Mouse (Mus musculus) hindbrain, embryonic 16.5 days (tissue): ENCODE measurements around the gene Flywch2. TPM values are rescaled to one million over a fixed set of nuclear protein-coding genes. Genes with fewer than 3 reads are reported as not detected.

Experiments
- ATAC-seq: fragments of 200-750 bp; cut with Nextera tagmentation; 2 replicates; pipeline ENCODE4 v1.8.0; 2017; ENCODE audit warnings: moderate TSS enrichment, moderate library complexity
- H3K27ac ChIP-seq: fragments of 300-500 bp; sonication (generic); 2 replicates; pipeline ENCODE4 v1.5.1; 2014; ENCODE audit warnings: low read depth, mild to moderate bottlenecking, control low read depth, low read length, moderate library complexity
- H3K27me3 ChIP-seq: fragments of 300-500 bp; sonication (generic); replicated peaks from 2 replicates; pipeline ENCODE4 v1.6.1; 2014; ENCODE audit warnings: low read length; ENCODE audit not compliant: control insufficient read depth, insufficient read depth
- H3K36me3 ChIP-seq: fragments of 300-500 bp; sonication (generic); 2 replicates; pipeline ENCODE4 v1.6.1; 2014; ENCODE audit warnings: mild to moderate bottlenecking, low read length, moderate library complexity, mixed read lengths; ENCODE audit not compliant: control insufficient read depth, insufficient read depth
- H3K4me1 ChIP-seq: fragments of 300-500 bp; sonication (generic); 2 replicates; pipeline ENCODE4 v1.6.1; 2014; ENCODE audit warnings: low read depth, low read length; ENCODE audit not compliant: control insufficient read depth, insufficient read depth
- H3K4me2 ChIP-seq: fragments of 300-500 bp; sonication (generic); 2 replicates; pipeline ENCODE4 v1.6.1; 2014; ENCODE audit warnings: mild to moderate bottlenecking, low read length, control low read depth, moderate library complexity
- H3K4me3 ChIP-seq: fragments of 300-500 bp; sonication (generic); 2 replicates; pipeline ENCODE4 v1.5.1; 2014; ENCODE audit warnings: mild to moderate bottlenecking, low read length, control low read depth, moderate library complexity
- H3K9ac ChIP-seq: fragments of 300-500 bp; sonication (generic); 2 replicates; pipeline ENCODE4 v1.6.1; 2014; ENCODE audit warnings: low read depth, mild to moderate bottlenecking, control low read depth, low read length, moderate library complexity
- H3K9me3 ChIP-seq: fragments of 300-500 bp; sonication (generic); 2 replicates; pipeline ENCODE4 v1.6.1; 2014; ENCODE audit warnings: mild to moderate bottlenecking, low read length, moderate library complexity; ENCODE audit not compliant: control insufficient read depth
- WGBS: fragments of 180-500 bp; shearing (Covaris S2); extraction: QIAGEN DNeasy Blood & Tissue Kit; methylation state at CpG from one replicate; pipeline ENCODE4 v1.1.7; 2014; 5-methylcytosine and 5-hydroxymethylcytosine counted together
- polyA plus RNA-seq: library from polyadenylated mRNA; unstranded; fragments of >200 nt; fragmentation: Nextera tagmentation; extraction: Ambion mirVana; gene quantifications from 2 replicates; pipeline ENCODE4 v1.2.1, GENCODE M21; 2015

Flywch2 gene
- polyA plus RNA-seq, 1 experiment from 2014 or later, result 86.2 TPM

GRCm38 (mm10) chr17:23820731-23821130, 34.9 kb upstream of the Flywch2 start:
- no peak overlapping the region for H3K4me2 ChIP-seq
- no peaks in the 10 kb centered on the region for H3K27me3 ChIP-seq
- peaks cover 87% of the 10 kb centered on the region for H3K36me3 ChIP-seq
- H3K4me3 ChIP-seq, result no peak overlapping the region
- H3K9ac ChIP-seq, result no peak overlapping the region
- peaks cover 23% of the 10 kb centered on the region for H3K9me3 ChIP-seq
- no peak for ATAC-seq
- WGBS, result 95% methylated on average over 5 of the region's 5 CpGs
- H3K4me1 ChIP-seq, result no peaks in the 10 kb centered on the region
- H3K27ac ChIP-seq, result no peak overlapping the region

GRCm38 (mm10) chr17:23819235-23819634, 33.4 kb upstream of the Flywch2 start:
- Histone ChIP-seq H3K27ac (no peak overlapping the region), H3K4me2 (no peak overlapping the region), H3K9ac (no peak overlapping the region), H3K36me3 (peaks cover 87% of the 10 kb centered on the region), H3K9me3 (peaks cover 25% of the 10 kb centered on the region), H3K27me3 (no peaks in the 10 kb centered on the region), H3K4me1 (no peaks in the 10 kb centered on the region), H3K4me3 (no peak overlapping the region)
- WGBS, result 98% methylated on average over 25 of the region's 25 CpGs
- ATAC-seq, result no peak

GRCm38 (mm10) chr17:23818579-23818978, 32.7 kb upstream of the Flywch2 start:
- no peak overlapping the region for H3K9ac ChIP-seq
- H3K27me3 ChIP-seq, result no peaks in the 10 kb centered on the region
- H3K4me2 ChIP-seq, result no peak overlapping the region
- H3K4me1 ChIP-seq, result no peaks in the 10 kb centered on the region
- H3K4me3 ChIP-seq, result no peak overlapping the region
- H3K9me3 ChIP-seq, result peaks cover 25% of the 10 kb centered on the region
- no peak overlapping the region for H3K27ac ChIP-seq
- H3K36me3 ChIP-seq, result peaks cover 88% of the 10 kb centered on the region
- 97% methylated on average over 8 of the region's 8 CpGs for WGBS
- ATAC-seq, result no peak

- Histone ChIP-seq H3K4me3 (no peak overlapping the region), H3K27me3 (no peaks in the 10 kb centered on the region), H3K9me3 (peaks cover 25% of the 10 kb centered on the region), H3K4me1 (no peaks in the 10 kb centered on the region), H3K36me3 (peaks cover 86% of the 10 kb centered on the region), H3K4me2 (no peak overlapping the region), H3K9ac (no peak overlapping the region), H3K27ac (no peak overlapping the region)
- 97% methylated on average over 16 of the region's 16 CpGs for WGBS
- ATAC-seq, result no peak
These were observed 29.8 kb upstream of the Flywch2 start for GRCm38 (mm10) chr17:23815641-23816040.

- ATAC-seq, result no peak
- Histone ChIP-seq H3K4me1 (peaks cover 31% of the 10 kb centered on the region), H3K27ac (no peak overlapping the region), H3K9me3 (no peaks in the 10 kb centered on the region), H3K9ac (no peak overlapping the region), H3K4me3 (no peak overlapping the region), H3K4me2 (no peak overlapping the region), H3K27me3 (no peaks in the 10 kb centered on the region), H3K36me3 (peaks cover 38% of the 10 kb centered on the region)
- WGBS, result 89% methylated on average over 3 of the region's 3 CpGs
These were observed 22.0 kb upstream of the Flywch2 start for GRCm38 (mm10) chr17:23807918-23808317.

GRCm38 (mm10) chr17:23806867-23807266, 21.0 kb upstream of the Flywch2 start:
- H3K9me3 ChIP-seq, result no peaks in the 10 kb centered on the region
- WGBS, result 78% methylated on average over 25 of the region's 25 CpGs
- H3K4me2 ChIP-seq, result peak overlapping the region; percentile 13; the same call in 1 of the 2 replicates
- no peak for ATAC-seq
- peaks cover 30% of the 10 kb centered on the region for H3K36me3 ChIP-seq
- peaks cover 31% of the 10 kb centered on the region for H3K4me1 ChIP-seq
- H3K9ac ChIP-seq, result 0 out of 2 replicates have a peak overlapping the region, but pooled peaks have one; percentile 5
- no peaks in the 10 kb centered on the region for H3K27me3 ChIP-seq
- H3K4me3 ChIP-seq, result no peak overlapping the region
- H3K27ac ChIP-seq, result no peak overlapping the region

GRCm38 (mm10) chr17:23804426-23805085, 18.7 kb upstream of the Flywch2 start:
- Histone ChIP-seq H3K4me3 (peak overlapping the region; percentile 63), H3K27ac (no peak overlapping the region; the same call in 1 of the 2 replicates), H3K27me3 (no peaks in the 10 kb centered on the region), H3K36me3 (peaks cover 9% of the 10 kb centered on the region), H3K9ac (peak overlapping the region; percentile 81), H3K9me3 (no peaks in the 10 kb centered on the region), H3K4me2 (peak overlapping the region; percentile 74), H3K4me1 (peaks cover 31% of the 10 kb centered on the region)
- 5% methylated on average over 8 of the region's 8 CpGs for WGBS
- no peak for ATAC-seq

GRCm38 (mm10) chr17:23803366-23804041, 17.6 kb upstream of the Flywch2 start:
- Histone ChIP-seq H3K9ac (peak overlapping the region; percentile 81), H3K36me3 (peaks cover under 1% of the 10 kb centered on the region; the same call in 1 of the 2 replicates), H3K4me2 (peak overlapping the region; percentile 74), H3K27ac (peak overlapping the region; percentile 97), H3K4me3 (peak overlapping the region; percentile 63), H3K27me3 (no peaks in the 10 kb centered on the region), H3K9me3 (no peaks in the 10 kb centered on the region), H3K4me1 (peaks cover 31% of the 10 kb centered on the region)
- 0% methylated on average over 48 of the region's 83 CpGs for WGBS
- peak; percentile 57 for ATAC-seq

GRCm38 (mm10) chr17:23802746-23803365, 17.0 kb upstream of the Flywch2 start:
- Histone ChIP-seq H3K4me2 (peak overlapping the region; percentile 67), H3K9me3 (no peaks in the 10 kb centered on the region), H3K9ac (peak overlapping the region; percentile 81), H3K4me3 (peak overlapping the region; percentile 63), H3K27ac (peak overlapping the region; percentile 97), H3K4me1 (peaks cover 31% of the 10 kb centered on the region), H3K36me3 (no peaks in the 10 kb centered on the region), H3K27me3 (no peaks in the 10 kb centered on the region)
- peak; percentile 98 for ATAC-seq
- WGBS, result under 1% methylated on average over 60 of the region's 60 CpGs
